Mouse (Mus musculus): ENCODE measurements around the gene B3gnt2.

- TF ChIP-seq ZNF384 (IDR thresholded peaks at IDR 0.05; ENCODE audit: low read depth, low read length) (no peak), HCFC1 (IDR thresholded peaks at IDR 0.05; ENCODE audit: borderline replicate concordance, insufficient read depth, low read length) (no peak), MAFK (IDR thresholded peaks at IDR 0.05; ENCODE audit: insufficient read depth, low read depth, low read length) (no peak), ZC3H11A (IDR thresholded peaks at IDR 0.05; ENCODE audit: borderline replicate concordance, low read depth, low read length) (no peak), CHD2 (IDR thresholded peaks at IDR 0.05; ENCODE audit: low read depth, low read length) (no peak)
These were observed 142.7 kb downstream of the B3gnt2 start for GRCm38 (mm10) chr11:22718036-22718435.
